Mouse (Mus musculus) left cerebral cortex, adult 8-10 months (tissue): Measurements from ENCODE around the gene Galnt16. TPM values are rescaled to one million over a fixed set of nuclear protein-coding genes. Genes with fewer than 3 reads are reported as not detected.

Experiments
- DNase-seq, 2 experiments: peaks; one replicate each; pipeline ENCODE4 v3.0.0; 2022; ENCODE audit warnings: low spot score in 2 of 2
- total RNA-seq, 4 experiments: library from RNA; stranded (reverse); gene quantifications; 2 replicates each; pipeline ENCODE4 v1.2.4; 2022

Gene Galnt16
- total RNA-seq, 4 experiments from 2014 or later: 94.5 to 107 (median 97.9) TPM

DNA sequence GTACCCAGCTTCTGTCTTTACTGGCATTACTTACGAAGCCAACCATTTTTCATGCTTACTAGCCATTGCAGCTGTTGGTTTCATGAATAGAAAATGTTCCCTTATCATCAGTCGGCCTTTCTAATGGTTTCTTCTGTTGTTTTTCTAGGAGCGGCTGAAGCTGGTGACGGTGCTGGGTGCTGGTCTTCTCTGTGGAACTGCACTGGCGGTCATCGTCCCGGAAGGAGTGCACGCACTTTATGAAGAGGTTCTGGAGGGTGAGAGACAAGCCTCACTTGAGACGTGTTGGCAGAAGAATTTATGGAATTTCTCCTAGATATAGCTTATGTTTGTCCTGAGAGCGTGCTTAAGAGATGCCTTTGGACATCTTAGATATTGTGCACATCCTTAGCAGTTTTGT, 144.2 kb downstream of the Galnt16 start:
- DNase-seq: no peak

DNA sequence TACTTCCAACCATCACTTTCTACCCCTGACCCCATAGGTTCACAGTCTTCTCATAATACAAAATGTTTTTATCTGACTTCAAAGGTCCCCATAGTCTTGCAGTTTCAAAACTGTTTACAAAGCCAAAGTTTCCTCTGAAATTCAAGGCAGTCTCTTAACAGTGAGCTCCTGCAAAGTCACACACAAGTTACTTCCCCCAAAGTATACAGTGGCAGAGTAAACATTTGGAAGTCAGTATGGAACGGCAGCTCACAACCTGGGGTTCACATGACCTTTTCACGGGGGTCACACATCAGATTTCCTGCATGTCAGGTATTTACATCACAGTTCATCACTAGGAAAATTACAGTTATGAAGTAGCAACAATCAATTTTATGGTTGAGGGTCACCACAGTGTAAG, 145.9 kb downstream of the Galnt16 start:
- no peak for DNase-seq

DNA sequence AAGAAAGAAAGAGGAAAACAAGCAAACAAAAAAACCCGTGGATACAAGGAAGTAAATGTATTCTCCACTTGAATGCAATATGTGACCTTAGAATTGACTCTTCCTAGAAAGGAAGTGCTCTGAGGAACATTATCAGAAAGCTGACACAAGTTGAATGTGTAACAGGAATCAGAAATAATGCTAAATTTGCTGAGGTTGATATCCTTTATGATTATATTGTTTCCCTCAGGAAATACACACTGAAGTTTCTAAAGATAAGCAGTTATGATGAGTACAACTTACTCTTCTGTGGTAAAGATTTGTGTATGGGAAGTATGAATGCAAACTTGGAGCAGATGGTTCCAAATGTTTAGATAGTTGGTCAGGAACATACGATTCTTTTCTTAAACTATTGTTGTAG, 150.3 kb downstream of the Galnt16 start:
- DNase-seq: no peak

DNA sequence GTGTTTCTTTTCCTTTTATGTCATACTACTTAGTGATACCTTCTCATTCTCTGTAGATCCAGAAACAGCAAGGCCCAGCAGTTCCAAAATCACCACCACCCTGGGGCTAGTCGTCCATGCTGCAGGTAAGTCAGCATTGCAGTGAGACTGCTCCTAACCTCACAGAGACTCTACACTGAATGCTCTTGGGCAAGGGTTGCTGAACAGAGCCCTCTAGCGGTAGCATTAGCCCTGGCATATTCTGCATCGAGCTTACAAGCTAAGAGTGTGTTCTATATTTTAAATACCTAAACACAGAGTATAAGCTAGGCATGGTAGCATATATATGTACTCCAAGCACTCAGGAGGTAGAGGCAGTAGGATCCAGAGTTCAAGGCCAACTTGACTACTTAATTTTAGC, 155.1 kb downstream of the Galnt16 start:
- no peak for DNase-seq

Other genes with a start within 250 kb of the Galnt16 start
- 10 to 100 TPM; 70.0 to 76.7 (median 73.6) TPM for gene Dcaf5, start 81.7 kb upstream of the Galnt16 start, total RNA-seq
- gene Exd2, start 55.2 kb upstream of the Galnt16 start, total RNA-seq: 10 to 100 TPM; 89.9 to 97.8 (median 94.5) TPM
- 10 to 100 TPM; 34.7 to 40.3 (median 37.8) TPM for gene Slc39a9, start 125.6 kb downstream of the Galnt16 start, total RNA-seq
- gene Erh, start 126.1 kb downstream of the Galnt16 start, total RNA-seq: 10 to 100 TPM; 24.8 to 52.7 (median 38.4) TPM
- gene Plekhd1, start 174.3 kb downstream of the Galnt16 start, total RNA-seq: 1 to 10 TPM; 3.6 to 7.8 (median 5.6) TPM
- 10 to 100 TPM; 12.9 to 14.9 (median 13.8) TPM for gene Ccdc177, start 242.4 kb downstream of the Galnt16 start, total RNA-seq